Mouse (Mus musculus): ENCODE measurements around the gene Atxn10. TPM values are rescaled to one million over a fixed set of nuclear protein-coding genes. Genes with fewer than 3 reads are reported as not detected.

Atxn10 gene
- total RNA-seq, 2 experiments from 2014 or later: 364 to 376 TPM

- intact Hi-C loops (cut with DNase I): loop anchor here (5.0 kb wide), 1 partner anchor 51 kb away; no protein-coding TSS in a partner anchor
- no peak for DNase-seq (ENCODE audit: extremely low spot score in 1 of 2, low spot score in 2 of 2)
These were observed 122.6 kb downstream of the Atxn10 start for GRCm38 (mm10) chr15:85458631-85459082.

GRCm38 (mm10) chr15:85461541-85461940 lies 125.5 kb downstream of the Atxn10 start:
- DNase-seq (ENCODE audit: extremely low spot score in 1 of 2, low spot score in 2 of 2): no peak
- intact Hi-C loops (cut with DNase I): no loop called here

DNA sequence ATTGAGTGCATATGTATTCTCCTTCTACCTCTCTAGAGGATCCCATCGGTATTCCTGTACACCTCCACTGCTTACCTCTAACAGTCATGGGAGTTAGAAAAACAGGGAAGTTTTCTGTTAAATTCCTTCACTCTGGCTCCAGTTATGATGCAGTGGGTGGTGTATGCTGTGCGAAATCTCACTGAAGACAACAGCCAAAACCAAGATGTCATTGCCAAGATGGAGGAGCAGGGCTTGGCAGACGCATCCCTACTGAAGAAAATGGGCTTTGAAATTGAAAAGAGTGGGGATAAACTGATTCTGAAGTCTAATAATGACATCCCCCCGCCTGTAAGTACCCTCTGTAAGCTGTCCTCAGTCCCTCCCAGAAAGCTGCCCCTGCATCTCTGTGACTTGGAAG lies 126.1 kb downstream of the Atxn10 start:
- DNase-seq (ENCODE audit: extremely low spot score in 1 of 2, low spot score in 2 of 2): peak in 1 of 2 experiments; percentile 52
- intact Hi-C loops (cut with DNase I): no loop called here

DNA sequence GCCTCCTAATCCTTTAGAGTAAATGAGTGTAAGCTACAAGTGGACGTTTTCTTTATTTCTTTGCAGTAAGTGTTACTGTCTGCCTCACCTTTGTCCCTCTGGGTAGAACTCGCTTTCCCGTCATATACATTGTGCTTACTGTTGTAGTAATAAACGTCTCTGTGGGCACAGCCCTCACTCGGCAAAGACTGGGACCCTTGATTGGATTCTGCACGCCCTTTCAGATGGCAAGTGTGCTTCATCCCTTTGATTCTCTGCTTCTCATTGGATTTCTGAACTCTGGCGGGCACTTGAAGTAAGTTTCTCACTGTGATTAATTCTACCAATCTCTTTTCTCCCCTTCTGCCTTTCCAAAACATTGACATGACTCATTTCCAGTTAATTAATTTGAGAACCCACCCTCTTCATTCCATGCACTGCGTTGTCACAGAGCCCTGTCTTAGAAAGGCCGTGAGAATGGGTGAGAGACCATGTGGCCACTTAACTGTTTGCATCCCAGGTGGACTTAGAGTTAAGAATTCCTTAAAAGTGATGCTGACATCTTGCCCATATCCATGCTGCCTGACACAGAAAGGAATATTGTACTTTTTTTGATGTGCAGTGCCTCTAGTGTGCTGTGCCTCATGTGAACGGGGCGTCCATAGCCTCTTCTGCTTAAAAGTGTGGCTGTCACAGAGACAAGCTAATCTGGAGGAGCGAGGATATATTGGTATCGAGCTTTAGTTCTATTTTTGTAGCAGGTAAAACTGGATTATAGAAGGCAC lies 127.2 kb downstream of the Atxn10 start:
- intact Hi-C loops (cut with DNase I): no loop called here
- DNase-seq (ENCODE audit: extremely low spot score in 1 of 2, low spot score in 2 of 2): no peak

DNA sequence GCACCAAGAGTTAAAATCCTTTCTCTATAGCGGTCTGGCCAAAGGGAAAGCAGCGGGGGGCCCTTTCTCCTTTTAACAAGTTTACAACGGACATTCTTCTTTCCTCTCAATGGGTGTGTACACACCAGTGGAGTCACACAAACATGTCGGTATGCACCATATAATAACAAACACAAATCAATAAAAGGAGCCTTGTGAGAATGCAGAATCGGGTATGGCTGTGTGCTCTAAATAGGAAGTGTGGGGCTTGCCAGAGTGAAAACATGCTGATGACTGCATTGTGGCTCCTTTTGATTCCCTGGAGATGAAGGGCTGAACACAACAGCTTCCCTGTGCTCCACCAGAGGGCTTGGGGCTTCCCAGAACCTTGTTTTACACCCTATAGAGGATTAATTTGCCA lies 128.1 kb downstream of the Atxn10 start:
- intact Hi-C loops (cut with DNase I): no loop called here

DNA sequence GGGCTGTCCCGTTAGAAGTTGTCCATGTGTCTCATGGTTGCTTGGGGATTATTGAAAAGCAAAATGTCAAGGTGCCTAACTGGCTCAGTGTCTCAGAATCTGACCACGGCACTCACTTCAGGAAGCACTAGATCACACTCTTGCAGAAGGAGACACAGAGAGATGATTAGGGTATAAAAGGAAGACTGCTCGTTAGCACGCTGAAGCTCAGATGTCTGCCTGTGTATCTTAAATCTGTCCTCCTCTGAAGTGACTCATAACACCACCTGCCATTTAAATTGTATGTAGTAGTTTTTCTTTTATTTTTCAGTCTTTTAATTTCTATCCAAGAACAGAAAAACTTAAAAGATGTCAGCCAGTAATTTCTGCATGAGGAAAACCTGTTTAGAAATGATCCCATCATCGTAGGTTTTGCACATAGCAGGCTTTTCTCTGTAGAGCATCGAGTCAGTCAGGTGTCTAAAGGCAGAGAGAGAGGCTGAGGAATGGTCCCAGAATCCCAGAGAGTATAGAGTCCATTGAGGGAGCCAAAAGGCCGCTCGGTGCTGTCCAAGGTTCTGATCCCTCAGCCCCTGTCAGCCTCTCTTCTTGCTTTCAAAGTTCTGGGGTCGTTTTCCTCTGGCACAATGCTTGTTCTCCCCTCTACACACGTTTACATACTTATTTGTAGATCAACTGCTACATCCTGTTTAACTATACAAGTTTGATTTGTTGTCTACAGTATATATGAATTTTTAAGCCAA lies 128.9 kb downstream of the Atxn10 start:
- no peak for DNase-seq (ENCODE audit: extremely low spot score in 1 of 2, low spot score in 2 of 2)
- intact Hi-C loops (cut with DNase I): no loop called here

More for the DNA sequence above, 128.1 kb downstream of the Atxn10 start:
- DNase-seq (ENCODE audit: extremely low spot score in 1 of 2, low spot score in 2 of 2): no peak

GRCm38 (mm10) chr15:85466456-85467067 lies 130.5 kb downstream of the Atxn10 start:
- no peak for DNase-seq (ENCODE audit: extremely low spot score in 1 of 2, low spot score in 2 of 2)
- intact Hi-C loops (cut with DNase I): no loop called here

GRCm38 (mm10) chr15:85469401-85469800 lies 133.4 kb downstream of the Atxn10 start:
- no peak for DNase-seq (ENCODE audit: extremely low spot score in 1 of 2, low spot score in 2 of 2)
- intact Hi-C loops (cut with DNase I): no loop called here

- intact Hi-C loops (cut with DNase I): loop anchor here (5.0 kb wide), 2 partner anchors 108 to 157 kb away; partner anchors contain the start of gene Wnt7b
- peak in 1 of 2 experiments; percentile 60 for DNase-seq (ENCODE audit: extremely low spot score in 1 of 2, low spot score in 2 of 2)
These were observed 138.7 kb downstream of the Atxn10 start for GRCm38 (mm10) chr15:85474697-85475096.

GRCm38 (mm10) chr15:85477584-85477983 lies 141.5 kb downstream of the Atxn10 start:
- intact Hi-C loops (cut with DNase I): loop anchor here (5.0 kb wide), 2 partner anchors 105 to 160 kb away; partner anchors contain the start of gene Wnt7b
- DNase-seq (ENCODE audit: extremely low spot score in 1 of 2, low spot score in 2 of 2): peak in 1 of 2 experiments; percentile 70

- intact Hi-C loops (cut with DNase I): loop anchor here (5.0 kb wide), 2 partner anchors 103 to 162 kb away; partner anchors contain the start of gene Wnt7b
These were observed 143.3 kb downstream of the Atxn10 start for GRCm38 (mm10) chr15:85479365-85479764.

GRCm38 (mm10) chr15:85479919-85480318 lies 143.9 kb downstream of the Atxn10 start:
- no peak for DNase-seq (ENCODE audit: extremely low spot score in 1 of 2, low spot score in 2 of 2)
- intact Hi-C loops (cut with DNase I): loop anchor here (5.0 kb wide), 2 partner anchors 102 to 163 kb away; partner anchors contain the start of gene Wnt7b

More at GRCm38 (mm10) chr15:85479365-85479764, 143.3 kb downstream of the Atxn10 start:
- no peak for DNase-seq (ENCODE audit: extremely low spot score in 1 of 2, low spot score in 2 of 2)

DNA sequence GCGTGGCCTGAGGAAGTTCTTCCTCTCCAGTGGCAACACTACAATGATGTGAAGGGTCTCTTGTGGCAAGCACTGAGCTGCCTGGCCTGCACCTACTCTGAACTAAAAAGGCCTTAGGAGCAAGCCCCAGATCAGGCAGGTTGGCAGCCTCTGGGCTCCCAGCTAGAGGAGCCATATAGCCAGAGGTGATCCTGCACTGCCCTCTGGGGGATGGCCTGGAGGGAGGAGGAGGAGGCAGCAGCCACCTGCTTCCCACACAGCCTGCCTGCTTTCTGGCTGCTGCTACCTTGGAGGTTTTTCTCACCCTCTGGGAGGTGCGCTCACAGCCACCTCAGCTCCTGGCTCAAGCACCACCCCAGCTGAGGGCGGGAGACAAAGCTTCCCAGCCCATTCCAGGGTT lies 144.6 kb downstream of the Atxn10 start:
- no peak for DNase-seq (ENCODE audit: extremely low spot score in 1 of 2, low spot score in 2 of 2)
- intact Hi-C loops (cut with DNase I): no loop called here

- no peak for DNase-seq (ENCODE audit: extremely low spot score in 1 of 2, low spot score in 2 of 2)
- intact Hi-C loops (cut with DNase I): no loop called here
These were observed 152.9 kb downstream of the Atxn10 start for GRCm38 (mm10) chr15:85488900-85489299.

GRCm38 (mm10) chr15:85489751-85490150 lies 153.7 kb downstream of the Atxn10 start:
- no peak for DNase-seq (ENCODE audit: extremely low spot score in 1 of 2, low spot score in 2 of 2)
- intact Hi-C loops (cut with DNase I): no loop called here

GRCm38 (mm10) chr15:85494163-85494621 lies 158.1 kb downstream of the Atxn10 start:
- peak; percentile 68 to 73 for DNase-seq (ENCODE audit: extremely low spot score in 1 of 2, low spot score in 2 of 2)
- intact Hi-C loops (cut with DNase I): no loop called here

DNA sequence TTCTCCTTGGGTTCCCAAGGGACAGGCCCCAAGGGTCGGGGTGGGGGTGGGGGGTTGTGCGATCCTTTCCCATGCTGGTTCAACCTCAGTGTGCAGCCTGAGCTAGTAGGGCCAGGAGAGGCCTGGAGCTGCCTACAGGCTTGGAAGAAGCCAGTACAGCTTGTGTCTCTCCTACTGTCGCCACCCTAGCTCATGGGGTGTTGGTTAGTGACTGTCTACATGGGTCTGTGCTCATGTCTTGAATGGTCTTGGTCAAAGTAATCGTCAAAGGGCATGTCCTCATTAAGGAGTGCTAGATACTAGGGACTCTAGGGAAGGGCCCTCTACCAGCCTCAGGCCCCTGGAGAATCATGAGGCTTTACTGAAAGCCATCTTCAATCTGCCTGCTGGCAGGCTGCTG lies 161.5 kb downstream of the Atxn10 start:
- intact Hi-C loops (cut with DNase I): no loop called here
- no peak for DNase-seq (ENCODE audit: extremely low spot score in 1 of 2, low spot score in 2 of 2)

GRCm38 (mm10) chr15:85497981-85498475 lies 162.0 kb downstream of the Atxn10 start:
- no peak for DNase-seq (ENCODE audit: extremely low spot score in 1 of 2, low spot score in 2 of 2)
- intact Hi-C loops (cut with DNase I): no loop called here

DNA sequence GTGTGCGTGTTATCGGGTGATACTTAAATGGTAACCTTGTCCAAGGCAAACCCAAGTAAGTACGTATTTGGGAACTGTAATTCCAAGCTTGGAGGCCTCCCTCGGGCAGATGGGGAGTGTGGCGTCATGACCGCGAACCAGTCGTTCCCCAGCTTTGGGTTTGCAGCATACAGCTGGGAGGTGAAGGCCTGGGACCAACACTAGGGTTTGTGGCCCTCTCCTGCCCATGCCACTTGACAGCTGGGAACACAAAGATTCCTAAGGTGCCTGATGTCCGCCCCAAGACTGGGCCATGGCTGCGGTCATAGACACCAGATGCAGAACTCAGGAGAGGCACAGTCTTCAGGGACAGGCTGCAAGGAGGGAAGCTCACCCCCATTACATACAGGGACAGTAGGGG lies 164.2 kb downstream of the Atxn10 start:
- no peak for DNase-seq (ENCODE audit: extremely low spot score in 1 of 2, low spot score in 2 of 2)

More for the DNA sequence above, 164.2 kb downstream of the Atxn10 start:
- intact Hi-C loops (cut with DNase I): no loop called here

Measured in left cerebral cortex, postnatal 10 days (tissue).